Mouse (Mus musculus): ENCODE data around the gene BC034090. TPM values are rescaled to one million over a fixed set of nuclear protein-coding genes. Genes with fewer than 3 reads are reported as not detected.
A peak's percentile ranks its signal among the peaks of the same experiment; 100 is the strongest.

BC034090 gene
- polyA plus RNA-seq, 2 experiments = 5.6 to 28.0 TPM

- H3K4me2 ChIP-seq (replicated peaks; ENCODE audit: low read depth, low read length, severe bottlenecking) = no peak overlapping the region
- no peak for DNase-seq (ENCODE audit: low spot score)
- H3K9me3 ChIP-seq (ENCODE audit: control insufficient read depth, low read length) = no peaks in the 10 kb centered on the region
- peaks cover 24% of the 10 kb centered on the region for H3K4me1 ChIP-seq (ENCODE audit: control insufficient read depth, insufficient read depth, low read length)
- WGBS = 48% methylated on average over 7 of the region's 7 CpGs
- H3K9ac ChIP-seq (ENCODE audit: low read depth, low read length, severe bottlenecking) = no peak overlapping the region
- H3K4me3 ChIP-seq (replicated peaks; ENCODE audit: low read length) = no peak overlapping the region
- no peak overlapping the region for H3K27ac ChIP-seq (replicated peaks; ENCODE audit: low read depth, low read length)
- H3K27me3 ChIP-seq (ENCODE audit: control insufficient read depth, insufficient read depth, low read length) = no peaks in the 10 kb centered on the region
- no peak for TF ChIP-seq POLR2A (IDR thresholded peaks at IDR 0.05; ENCODE audit: borderline replicate concordance, extremely low read depth, insufficient read depth, insufficient read length)
- ATAC-seq (ENCODE audit: low FRiP score, low read depth) = no peak
- peaks cover 55% of the 10 kb centered on the region for H3K36me3 ChIP-seq (ENCODE audit: control insufficient read depth, insufficient read depth, low read length)
Measured at GRCm38 (mm10) chr1:155205311-155205710, 38.9 kb downstream of the BC034090 start.

GRCm38 (mm10) chr1:155204560-155205162 is 39.6 kb downstream of the BC034090 start:
- Histone ChIP-seq H3K36me3 (ENCODE audit: control insufficient read depth, insufficient read depth, low read length) (peaks cover 61% of the 10 kb centered on the region), H3K27ac (replicated peaks; ENCODE audit: low read depth, low read length) (no peak overlapping the region), H3K4me1 (ENCODE audit: control insufficient read depth, insufficient read depth, low read length) (peaks cover 24% of the 10 kb centered on the region), H3K4me2 (replicated peaks; ENCODE audit: low read depth, low read length, severe bottlenecking) (no peak overlapping the region), H3K4me3 (replicated peaks; ENCODE audit: low read length) (no peak overlapping the region), H3K9ac (ENCODE audit: low read depth, low read length, severe bottlenecking) (no peak overlapping the region), H3K9me3 (ENCODE audit: control insufficient read depth, low read length) (no peaks in the 10 kb centered on the region), H3K27me3 (ENCODE audit: control insufficient read depth, insufficient read depth, low read length) (no peaks in the 10 kb centered on the region)
- ATAC-seq (ENCODE audit: low FRiP score, low read depth) (peak; percentile 3; the same call in 1 of the 2 replicates), DNase-seq (ENCODE audit: low spot score) (peak; percentile 67)
- 67% methylated on average over 8 of the region's 8 CpGs for WGBS
- TF ChIP-seq POLR2A (IDR thresholded peaks at IDR 0.05; ENCODE audit: borderline replicate concordance, extremely low read depth, insufficient read depth, insufficient read length) = no peak

GRCm38 (mm10) chr1:155203954-155204353 is 40.3 kb downstream of the BC034090 start:
- no peak for DNase-seq (ENCODE audit: low spot score)
- H3K27me3 ChIP-seq (ENCODE audit: control insufficient read depth, insufficient read depth, low read length) = no peaks in the 10 kb centered on the region
- ATAC-seq (ENCODE audit: low FRiP score, low read depth) = no peak
- no peak for TF ChIP-seq POLR2A (IDR thresholded peaks at IDR 0.05; ENCODE audit: borderline replicate concordance, extremely low read depth, insufficient read depth, insufficient read length)
- H3K9ac ChIP-seq (ENCODE audit: low read depth, low read length, severe bottlenecking) = no peak overlapping the region
- H3K4me3 ChIP-seq (replicated peaks; ENCODE audit: low read length) = no peak overlapping the region
- H3K27ac ChIP-seq (replicated peaks; ENCODE audit: low read depth, low read length) = no peak overlapping the region
- H3K36me3 ChIP-seq (ENCODE audit: control insufficient read depth, insufficient read depth, low read length) = peaks cover 65% of the 10 kb centered on the region
- no peak overlapping the region for H3K4me2 ChIP-seq (replicated peaks; ENCODE audit: low read depth, low read length, severe bottlenecking)
- 87% methylated on average over 12 of the region's 12 CpGs for WGBS
- H3K4me1 ChIP-seq (ENCODE audit: control insufficient read depth, insufficient read depth, low read length) = peaks cover 24% of the 10 kb centered on the region
- H3K9me3 ChIP-seq (ENCODE audit: control insufficient read depth, low read length) = no peaks in the 10 kb centered on the region

DNA sequence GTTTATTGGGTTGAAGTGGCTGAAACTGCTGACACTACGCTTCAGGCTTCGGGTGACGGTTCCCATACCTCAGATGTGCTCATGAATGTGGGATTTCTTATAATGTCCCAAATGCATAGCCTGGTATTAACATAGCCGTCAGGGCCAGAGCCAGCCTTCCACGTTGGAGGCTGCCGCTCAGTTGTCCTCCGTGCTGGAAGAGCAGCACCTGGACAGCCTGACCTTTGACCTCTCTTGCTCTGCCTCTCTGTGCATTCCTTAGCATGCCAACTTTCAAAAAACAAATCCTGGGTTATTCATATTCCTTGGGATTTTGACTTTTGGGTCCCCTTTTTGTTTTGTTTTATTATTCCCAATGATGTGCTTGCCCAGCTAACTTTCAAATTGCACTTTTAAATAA is 41.1 kb downstream of the BC034090 start:
- Histone ChIP-seq H3K4me1 (ENCODE audit: control insufficient read depth, insufficient read depth, low read length) (peaks cover 24% of the 10 kb centered on the region), H3K9me3 (ENCODE audit: control insufficient read depth, low read length) (no peaks in the 10 kb centered on the region), H3K4me3 (replicated peaks; ENCODE audit: low read length) (no peak overlapping the region), H3K36me3 (ENCODE audit: control insufficient read depth, insufficient read depth, low read length) (peaks cover 66% of the 10 kb centered on the region), H3K27ac (replicated peaks; ENCODE audit: low read depth, low read length) (no peak overlapping the region), H3K9ac (ENCODE audit: low read depth, low read length, severe bottlenecking) (no peak overlapping the region), H3K27me3 (ENCODE audit: control insufficient read depth, insufficient read depth, low read length) (no peaks in the 10 kb centered on the region), H3K4me2 (replicated peaks; ENCODE audit: low read depth, low read length, severe bottlenecking) (no peak overlapping the region)
- no peak for DNase-seq (ENCODE audit: low spot score)
- WGBS = 75% methylated on average over 7 of the region's 7 CpGs
- TF ChIP-seq POLR2A (IDR thresholded peaks at IDR 0.05; ENCODE audit: borderline replicate concordance, extremely low read depth, insufficient read depth, insufficient read length) = no peak
- no peak for ATAC-seq (ENCODE audit: low FRiP score, low read depth)

DNA sequence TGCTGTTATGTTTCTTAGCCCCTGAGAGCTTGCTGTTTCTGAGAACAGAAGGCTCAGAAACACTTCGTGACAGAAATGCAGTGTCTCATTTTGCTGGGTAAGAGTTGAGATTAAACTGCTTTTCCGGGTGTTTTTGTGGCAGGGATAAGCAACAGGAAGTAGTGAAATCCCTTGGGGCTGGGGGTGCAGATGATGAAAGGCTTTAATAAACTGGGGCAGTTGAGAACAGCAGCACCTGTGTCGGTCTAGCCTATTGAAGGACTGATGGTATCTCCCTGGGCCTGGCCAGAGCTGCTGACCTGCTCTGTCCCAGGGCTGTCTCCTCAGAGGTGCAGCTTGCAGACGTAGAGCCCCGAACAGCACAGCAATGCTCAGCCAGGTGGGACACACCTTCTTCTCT is 41.8 kb downstream of the BC034090 start:
- Histone ChIP-seq H3K9ac (ENCODE audit: low read depth, low read length, severe bottlenecking) (no peak overlapping the region), H3K4me3 (replicated peaks; ENCODE audit: low read length) (no peak overlapping the region), H3K4me2 (replicated peaks; ENCODE audit: low read depth, low read length, severe bottlenecking) (no peak overlapping the region), H3K4me1 (ENCODE audit: control insufficient read depth, insufficient read depth, low read length) (peaks cover 24% of the 10 kb centered on the region), H3K9me3 (ENCODE audit: control insufficient read depth, low read length) (no peaks in the 10 kb centered on the region), H3K27me3 (ENCODE audit: control insufficient read depth, insufficient read depth, low read length) (no peaks in the 10 kb centered on the region), H3K27ac (replicated peaks; ENCODE audit: low read depth, low read length) (no peak overlapping the region), H3K36me3 (ENCODE audit: control insufficient read depth, insufficient read depth, low read length) (peaks cover 67% of the 10 kb centered on the region)
- DNase-seq (ENCODE audit: low spot score) (no peak), ATAC-seq (ENCODE audit: low FRiP score, low read depth) (no peak)
- TF ChIP-seq POLR2A (IDR thresholded peaks at IDR 0.05; ENCODE audit: borderline replicate concordance, extremely low read depth, insufficient read depth, insufficient read length) = no peak
- WGBS = 58% methylated on average over 5 of the region's 5 CpGs

Data from limb, embryonic 14.5 days (tissue).